Mouse (Mus musculus): ENCODE results near the gene Gm20388.

- TF ChIP-seq POLR2A (IDR thresholded peaks at IDR 0.05; ENCODE audit: borderline replicate concordance, control insufficient read depth, low read depth, low read length) (no peak), CTCF (IDR thresholded peaks at IDR 0.05; ENCODE audit: control insufficient read depth, insufficient read depth, low read length) (no peak)
Observed at GRCm38 (mm10) chr8:121602411-121602810, 1691.8 kb downstream of the Gm20388 start.

Measured in bone marrow, adult 2 months (tissue).